Mouse (Mus musculus): ENCODE measurements around the gene Snx30. TPM values are rescaled to one million over a fixed set of nuclear protein-coding genes. Genes with fewer than 3 reads are reported as not detected.

The Snx30 gene
- polyA plus RNA-seq (2014; fragmentation: Nextera tagmentation; extraction: Ambion mirVana), result 7.1 and 9.5 TPM in 2 replicates

DNA sequence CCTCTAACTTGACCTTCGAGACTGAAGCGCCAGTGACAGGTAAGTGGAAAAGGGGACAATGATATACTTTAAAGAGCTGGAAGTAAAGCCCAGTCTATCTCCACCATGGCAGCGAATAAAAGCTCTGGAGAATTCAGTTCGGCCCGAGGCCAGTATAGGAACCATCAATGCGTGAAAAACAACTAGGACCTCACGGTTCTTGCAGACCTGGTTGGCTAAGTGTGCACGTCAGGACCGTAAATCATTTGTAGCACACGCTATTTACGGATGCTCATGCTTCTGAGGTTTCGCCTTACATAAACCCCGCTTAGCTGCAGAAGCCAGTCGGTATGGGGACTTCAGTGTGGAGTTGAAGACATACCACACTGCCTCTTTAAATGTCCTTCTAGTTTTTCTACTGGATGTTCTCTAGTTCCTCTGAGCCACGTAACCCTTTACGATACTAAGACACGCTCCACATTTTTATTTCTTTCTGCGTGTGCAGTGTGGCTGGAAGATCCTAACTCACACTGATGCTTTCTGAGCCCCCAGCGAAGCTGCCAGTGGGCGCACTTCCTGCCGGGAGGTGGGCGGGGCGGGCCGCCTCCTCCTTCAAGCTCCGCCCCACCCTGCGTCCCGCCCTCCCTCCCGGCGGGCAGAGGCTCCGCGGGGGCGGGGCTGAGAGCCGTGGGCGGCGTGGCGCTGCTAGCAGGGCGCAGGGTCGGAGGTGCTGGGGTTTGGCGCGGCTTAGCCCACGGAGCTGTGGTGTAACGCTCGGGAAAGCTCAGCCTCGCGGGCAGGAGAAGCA is at the start of gene Snx30:
Gene Snx30 (plus strand): TSS at position 660 of the 787 bp plus-strand sequence.
- no peak within 1 kb of the TSS; the same call in 1 of the 2 replicates for H3K27ac ChIP-seq (replicated peaks; ENCODE audit: low read depth, low read length)
- H3K27me3 ChIP-seq (ENCODE audit: control insufficient read depth, insufficient read depth, low read length), result no peaks in the 10 kb centered on the region
- no peaks in the 10 kb centered on the region for H3K36me3 ChIP-seq (replicated peaks; ENCODE audit: control insufficient read depth, insufficient read depth, low read depth, low read length)
- H3K4me3 ChIP-seq (ENCODE audit: low read depth, low read length), result peak within 1 kb of the TSS; percentile 66
- H3K9me3 ChIP-seq (replicated peaks; ENCODE audit: control insufficient read depth, low read length), result no peaks in the 10 kb centered on the region
- peak within 1 kb of the TSS; percentile 98 for H3K4me2 ChIP-seq (ENCODE audit: low read depth, low read length)
- H3K9ac ChIP-seq (replicated peaks; ENCODE audit: low read length), result peak within 1 kb of the TSS; percentile 70
- ATAC-seq (replicated peaks; ENCODE audit: insufficient number of reproducible peaks, low FRiP score, low TSS enrichment, low read depth) (peak; percentile 90), DNase-seq (ENCODE audit: low spot score) (peak; percentile 93)
- 2% methylated on average over 44 of the region's 45 CpGs for WGBS
- H3K4me1 ChIP-seq (ENCODE audit: control insufficient read depth, insufficient read depth, low read length), result peaks cover 3% of the 10 kb centered on the region; the same call in 1 of the 2 replicates

DNA sequence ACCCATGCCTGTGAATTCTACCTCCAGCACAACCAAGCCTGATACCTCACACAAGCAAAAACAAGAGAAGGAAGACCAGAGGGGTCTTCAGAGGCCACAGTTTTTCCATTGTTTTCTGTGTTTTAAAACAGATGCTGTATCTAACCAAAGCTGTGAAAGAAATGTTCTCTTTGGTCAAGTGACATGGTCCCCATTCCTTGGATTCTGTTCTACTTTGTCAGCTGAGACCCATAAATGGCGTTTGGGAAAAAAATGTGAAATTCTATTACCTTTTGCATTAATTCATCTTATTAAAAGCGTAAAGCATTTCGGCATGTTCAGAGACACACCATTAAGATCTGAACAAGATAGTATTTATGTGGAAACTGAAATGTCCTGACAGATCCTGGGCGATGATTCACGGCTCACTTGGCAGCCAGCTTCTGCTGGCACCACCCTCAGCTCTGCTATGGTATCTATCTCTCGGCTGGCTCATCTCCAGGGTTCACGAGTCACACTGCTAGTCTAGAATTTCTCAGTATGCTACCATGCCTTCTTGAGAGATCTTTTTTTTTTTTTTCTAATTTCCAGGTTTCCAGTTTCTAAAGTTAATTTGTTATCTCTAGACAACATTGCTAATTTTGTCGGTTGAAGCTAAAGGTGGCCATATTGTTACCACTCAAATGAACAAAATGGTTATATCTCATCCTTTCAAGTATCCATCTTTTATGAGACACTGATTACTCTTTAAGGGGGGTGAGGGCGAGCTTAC is 49.1 kb upstream of the Snx30 start:
- 92% methylated on average over 9 of the region's 9 CpGs for WGBS
- Histone ChIP-seq H3K27me3 (ENCODE audit: control insufficient read depth, insufficient read depth, low read length) (no peaks in the 10 kb centered on the region), H3K4me2 (ENCODE audit: low read depth, low read length) (no peak overlapping the region), H3K27ac (replicated peaks; ENCODE audit: low read depth, low read length) (no peak overlapping the region), H3K4me3 (ENCODE audit: low read depth, low read length) (no peak overlapping the region), H3K9me3 (replicated peaks; ENCODE audit: control insufficient read depth, low read length) (no peaks in the 10 kb centered on the region), H3K4me1 (ENCODE audit: control insufficient read depth, insufficient read depth, low read length) (no peaks in the 10 kb centered on the region), H3K36me3 (replicated peaks; ENCODE audit: control insufficient read depth, insufficient read depth, low read depth, low read length) (no peaks in the 10 kb centered on the region), H3K9ac (replicated peaks; ENCODE audit: low read length) (no peak overlapping the region)
- DNase-seq (ENCODE audit: low spot score) (no peak), ATAC-seq (replicated peaks; ENCODE audit: insufficient number of reproducible peaks, low FRiP score, low TSS enrichment, low read depth) (no peak)

DNA sequence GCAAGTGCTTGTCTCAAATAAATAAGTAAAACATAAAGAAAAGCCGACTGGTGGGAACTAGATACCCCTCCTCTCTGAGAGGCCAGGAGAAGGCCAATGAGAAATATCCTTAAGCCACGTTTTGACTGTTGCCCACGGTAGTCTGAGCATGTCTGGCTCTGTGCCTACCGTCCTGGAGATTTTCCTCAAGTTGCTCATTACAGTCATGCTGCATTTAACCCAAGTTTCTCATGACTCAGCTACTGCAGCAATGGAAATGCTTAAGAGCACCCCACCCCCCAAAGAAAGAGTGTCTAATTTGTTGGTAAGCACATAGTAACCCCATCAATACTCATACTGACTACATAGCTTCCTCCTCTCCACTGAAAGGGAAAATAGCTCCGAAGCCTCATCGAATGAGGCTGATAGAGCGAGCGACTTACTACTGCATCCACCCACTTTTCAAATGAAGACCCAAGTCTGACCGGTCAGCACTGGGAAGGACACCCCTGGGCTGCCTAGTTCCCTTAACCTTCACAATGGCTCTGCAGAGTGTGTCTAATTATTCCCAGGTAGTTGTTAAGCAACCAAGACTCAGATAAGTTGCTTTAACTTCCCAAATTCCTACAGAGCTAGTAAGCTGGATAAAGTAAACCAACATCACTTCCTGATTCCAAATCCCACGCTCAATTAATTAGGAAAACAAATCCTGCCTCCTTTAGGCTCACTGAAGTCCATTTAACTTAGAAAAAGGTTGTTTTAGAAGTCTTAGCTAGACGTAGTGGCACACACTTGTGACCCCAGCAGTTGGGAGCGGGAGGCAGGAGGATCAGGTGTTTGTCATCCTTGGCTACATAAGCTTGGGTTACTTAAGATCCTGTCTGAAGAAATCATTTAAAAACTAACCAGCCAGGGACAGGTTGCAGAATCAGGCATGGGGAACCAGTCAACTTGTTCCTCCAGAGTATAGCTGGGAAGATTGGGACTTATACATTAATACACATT is 47.9 kb upstream of the Snx30 start:
- Histone ChIP-seq H3K4me1 (ENCODE audit: control insufficient read depth, insufficient read depth, low read length) (no peaks in the 10 kb centered on the region), H3K27ac (replicated peaks; ENCODE audit: low read depth, low read length) (no peak overlapping the region), H3K9ac (replicated peaks; ENCODE audit: low read length) (no peak overlapping the region), H3K27me3 (ENCODE audit: control insufficient read depth, insufficient read depth, low read length) (no peaks in the 10 kb centered on the region), H3K4me3 (ENCODE audit: low read depth, low read length) (no peak overlapping the region), H3K9me3 (replicated peaks; ENCODE audit: control insufficient read depth, low read length) (no peaks in the 10 kb centered on the region), H3K36me3 (replicated peaks; ENCODE audit: control insufficient read depth, insufficient read depth, low read depth, low read length) (no peaks in the 10 kb centered on the region), H3K4me2 (ENCODE audit: low read depth, low read length) (no peak overlapping the region)
- 70% methylated on average over 12 of the region's 12 CpGs for WGBS
- no peak for ATAC-seq (replicated peaks; ENCODE audit: insufficient number of reproducible peaks, low FRiP score, low TSS enrichment, low read depth)
- DNase-seq (ENCODE audit: low spot score), result no peak

DNA sequence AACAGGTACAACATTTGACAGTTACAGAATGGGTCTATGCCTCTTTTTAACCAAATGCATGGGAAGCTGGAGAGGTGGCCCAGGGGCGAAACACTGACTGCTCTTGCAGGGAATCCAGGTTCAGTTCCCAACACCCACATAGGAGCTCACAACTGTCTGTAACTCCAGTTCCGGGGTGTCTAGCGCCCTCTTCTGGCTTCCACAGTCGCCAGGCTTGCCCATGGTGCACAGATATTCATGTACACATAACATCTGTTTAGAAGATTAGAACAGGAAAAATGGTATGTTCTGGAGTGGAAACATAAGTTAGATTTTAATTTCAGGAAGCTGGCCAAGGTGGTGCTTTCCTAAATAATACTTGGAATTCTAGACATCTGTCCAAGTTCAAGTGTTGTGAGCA is 45.6 kb upstream of the Snx30 start:
- H3K4me3 ChIP-seq (ENCODE audit: low read depth, low read length), result no peak overlapping the region
- H3K4me1 ChIP-seq (ENCODE audit: control insufficient read depth, insufficient read depth, low read length), result no peaks in the 10 kb centered on the region; the same call in 1 of the 2 replicates
- no peak for ATAC-seq (replicated peaks; ENCODE audit: insufficient number of reproducible peaks, low FRiP score, low TSS enrichment, low read depth)
- H3K27me3 ChIP-seq (ENCODE audit: control insufficient read depth, insufficient read depth, low read length), result no peaks in the 10 kb centered on the region
- no peak overlapping the region for H3K27ac ChIP-seq (replicated peaks; ENCODE audit: low read depth, low read length)
- no peaks in the 10 kb centered on the region for H3K9me3 ChIP-seq (replicated peaks; ENCODE audit: control insufficient read depth, low read length)
- 80% methylated on average over 4 of the region's 4 CpGs for WGBS
- H3K36me3 ChIP-seq (replicated peaks; ENCODE audit: control insufficient read depth, insufficient read depth, low read depth, low read length), result no peaks in the 10 kb centered on the region
- H3K4me2 ChIP-seq (ENCODE audit: low read depth, low read length), result no peak overlapping the region
- H3K9ac ChIP-seq (replicated peaks; ENCODE audit: low read length), result no peak overlapping the region
- no peak for DNase-seq (ENCODE audit: low spot score)

DNA sequence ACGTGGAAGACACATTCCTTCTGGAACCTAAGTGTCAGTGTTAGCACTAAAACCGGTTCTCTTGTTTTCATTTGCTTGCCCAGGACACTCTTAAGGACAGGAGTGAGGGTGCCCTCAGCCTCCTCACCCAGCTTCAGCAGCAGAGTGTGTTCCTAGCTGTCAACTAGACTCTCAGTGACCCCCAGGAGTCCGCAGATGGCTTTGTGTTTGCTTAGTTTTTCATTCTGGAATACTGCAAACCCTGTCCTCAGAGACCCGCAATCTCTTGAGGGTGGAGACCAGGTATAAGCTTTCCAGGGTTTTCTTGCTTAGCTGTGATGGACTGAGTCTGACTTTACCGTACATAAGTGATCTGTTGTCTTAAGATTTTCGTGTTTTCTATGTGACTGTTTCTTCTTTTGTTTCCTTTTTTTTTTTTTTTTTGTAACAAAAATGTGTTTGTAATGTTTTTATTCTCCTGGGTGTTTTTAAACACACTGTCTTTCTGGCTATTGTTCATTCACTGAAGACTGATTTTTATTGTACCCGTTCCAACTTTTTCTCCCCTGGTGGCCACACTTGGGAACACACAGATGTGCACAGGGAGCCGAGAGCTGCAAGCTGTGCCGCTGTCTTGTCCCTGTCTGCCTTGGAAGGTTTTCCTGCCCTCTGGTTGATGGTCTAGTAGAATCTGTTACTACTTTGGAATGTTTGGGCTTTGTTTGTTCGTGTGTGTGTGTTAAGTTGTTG is 44.8 kb upstream of the Snx30 start:
- Histone ChIP-seq H3K9ac (replicated peaks; ENCODE audit: low read length) (no peak overlapping the region), H3K4me2 (ENCODE audit: low read depth, low read length) (no peak overlapping the region), H3K27me3 (ENCODE audit: control insufficient read depth, insufficient read depth, low read length) (no peaks in the 10 kb centered on the region), H3K36me3 (replicated peaks; ENCODE audit: control insufficient read depth, insufficient read depth, low read depth, low read length) (no peaks in the 10 kb centered on the region), H3K4me1 (ENCODE audit: control insufficient read depth, insufficient read depth, low read length) (no peaks in the 10 kb centered on the region; the same call in 1 of the 2 replicates), H3K4me3 (ENCODE audit: low read depth, low read length) (no peak overlapping the region), H3K9me3 (replicated peaks; ENCODE audit: control insufficient read depth, low read length) (no peaks in the 10 kb centered on the region), H3K27ac (replicated peaks; ENCODE audit: low read depth, low read length) (no peak overlapping the region)
- peak; percentile 59 for DNase-seq (ENCODE audit: low spot score)
- WGBS, result 55% methylated on average over 10 of the region's 10 CpGs
- no peak for ATAC-seq (replicated peaks; ENCODE audit: insufficient number of reproducible peaks, low FRiP score, low TSS enrichment, low read depth)

DNA sequence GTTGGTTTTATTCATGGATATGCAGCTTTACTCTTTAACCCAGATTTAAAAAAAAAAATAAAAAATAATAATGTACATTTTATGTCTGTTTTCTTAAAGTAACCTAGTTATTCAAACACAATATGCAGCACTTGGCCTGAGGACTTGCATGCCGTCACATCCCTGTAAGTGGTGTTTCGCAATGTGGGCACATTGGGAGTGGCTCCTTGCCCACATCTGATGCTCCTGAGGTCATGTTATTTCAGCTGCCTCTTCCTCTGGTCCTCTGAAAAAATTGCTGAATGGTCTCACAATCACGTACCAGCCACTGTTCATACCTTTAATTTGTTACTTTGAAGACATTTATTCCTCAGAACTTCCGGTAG is 44.3 kb upstream of the Snx30 start:
- no peaks in the 10 kb centered on the region; the same call in 1 of the 2 replicates for H3K4me1 ChIP-seq (ENCODE audit: control insufficient read depth, insufficient read depth, low read length)
- no peaks in the 10 kb centered on the region for H3K27me3 ChIP-seq (ENCODE audit: control insufficient read depth, insufficient read depth, low read length)
- H3K9ac ChIP-seq (replicated peaks; ENCODE audit: low read length), result no peak overlapping the region
- H3K36me3 ChIP-seq (replicated peaks; ENCODE audit: control insufficient read depth, insufficient read depth, low read depth, low read length), result no peaks in the 10 kb centered on the region
- H3K9me3 ChIP-seq (replicated peaks; ENCODE audit: control insufficient read depth, low read length), result no peaks in the 10 kb centered on the region
- no peak overlapping the region for H3K27ac ChIP-seq (replicated peaks; ENCODE audit: low read depth, low read length)
- no peak for DNase-seq (ENCODE audit: low spot score)
- no peak for ATAC-seq (replicated peaks; ENCODE audit: insufficient number of reproducible peaks, low FRiP score, low TSS enrichment, low read depth)
- WGBS, result 67% methylated on average over 4 of the region's 4 CpGs
- no peak overlapping the region for H3K4me3 ChIP-seq (ENCODE audit: low read depth, low read length)
- H3K4me2 ChIP-seq (ENCODE audit: low read depth, low read length), result no peak overlapping the region

DNA sequence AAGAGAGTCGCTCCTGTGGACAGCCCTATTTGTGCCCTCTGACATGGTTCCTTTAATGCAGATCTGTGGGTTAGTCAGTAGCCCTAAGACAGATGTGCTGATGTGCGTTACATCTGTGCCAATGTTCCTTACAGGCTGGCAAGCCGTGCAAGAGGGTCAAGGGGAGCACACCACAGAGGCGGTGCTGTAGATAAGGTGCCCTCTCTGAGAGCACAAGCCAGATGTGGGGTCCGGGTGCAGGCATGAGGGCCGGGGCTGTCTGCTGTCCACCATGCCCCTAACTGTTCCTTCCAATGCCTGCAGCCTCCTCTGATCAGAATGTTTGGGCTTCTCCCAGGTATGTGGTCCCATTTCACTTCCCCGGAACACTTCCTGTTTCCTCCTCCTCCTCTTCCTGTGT is 40.7 kb upstream of the Snx30 start:
- DNase-seq (ENCODE audit: low spot score) (no peak), ATAC-seq (replicated peaks; ENCODE audit: insufficient number of reproducible peaks, low FRiP score, low TSS enrichment, low read depth) (no peak)
- WGBS, result 70% methylated on average over 7 of the region's 7 CpGs
- Histone ChIP-seq H3K27ac (replicated peaks; ENCODE audit: low read depth, low read length) (0 out of 2 replicates have a peak overlapping the region, but pooled peaks have one; percentile 13), H3K4me1 (ENCODE audit: control insufficient read depth, insufficient read depth, low read length) (no peaks in the 10 kb centered on the region; the same call in 1 of the 2 replicates), H3K9ac (replicated peaks; ENCODE audit: low read length) (no peak overlapping the region; the same call in 1 of the 2 replicates), H3K9me3 (replicated peaks; ENCODE audit: control insufficient read depth, low read length) (no peaks in the 10 kb centered on the region), H3K27me3 (ENCODE audit: control insufficient read depth, insufficient read depth, low read length) (no peaks in the 10 kb centered on the region), H3K4me2 (ENCODE audit: low read depth, low read length) (no peak overlapping the region), H3K36me3 (replicated peaks; ENCODE audit: control insufficient read depth, insufficient read depth, low read depth, low read length) (no peaks in the 10 kb centered on the region), H3K4me3 (ENCODE audit: low read depth, low read length) (no peak overlapping the region)

All from embryonic facial prominence, embryonic 11.5 days (tissue).